Mouse (Mus musculus): ENCODE measurements at regions not wholly inside any gene's neighbourhood (a gene's known extent, or its start where the extent isn't known, plus 50 kb on each side); places are given as distances from the start of the nearest gene placed in this dataset.
"Not testable (repeated sequence)": the region's sequence is repeated elsewhere in the genome, so short reads cannot be mapped to it uniquely, and the experiment has no call there.

- H3K4me2 ChIP-seq: no peak overlapping the region
- H3K4me3 ChIP-seq (replicated peaks): no peak overlapping the region
- WGBS: 80% methylated on average over 5 of the region's 5 CpGs
- no peak overlapping the region for H3K9ac ChIP-seq (replicated peaks)
- H3K4me1 ChIP-seq: no peaks in the 10 kb centered on the region
- no peaks in the 10 kb centered on the region for H3K9me3 ChIP-seq (replicated peaks)
- H3K27ac ChIP-seq (replicated peaks): no peak overlapping the region
- H3K27me3 ChIP-seq (replicated peaks): no peaks in the 10 kb centered on the region
- no peaks in the 10 kb centered on the region for H3K36me3 ChIP-seq
- no peak for ATAC-seq (ENCODE audit: low FRiP score)
These were observed 227.4 kb downstream of the Scg2 start for GRCm38 (mm10) chr1:79212471-79212870.

DNA sequence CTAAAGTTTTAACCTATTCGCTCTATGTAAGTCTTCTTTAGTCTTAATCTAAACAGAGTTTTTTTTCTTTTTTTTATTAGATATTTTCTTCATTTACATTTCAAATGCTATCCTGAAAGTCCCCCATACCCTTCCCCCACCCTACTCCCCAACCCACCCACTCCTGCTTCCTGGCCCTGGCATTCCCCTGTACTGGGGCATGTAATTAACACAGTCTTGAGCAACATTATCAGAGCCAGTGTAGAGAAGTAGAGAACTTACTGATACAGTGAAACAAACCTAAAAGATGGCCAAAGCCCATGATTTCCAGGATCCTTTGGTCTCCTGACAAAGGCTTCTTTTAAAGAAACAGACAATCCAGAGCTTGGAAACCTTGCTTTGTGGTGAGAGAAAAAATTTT is 227.9 kb downstream of the Scg2 start:
- not testable (repeated sequence) for H3K4me3 ChIP-seq (replicated peaks); H3K4me2 ChIP-seq; H3K9me3 ChIP-seq (replicated peaks); H3K4me1 ChIP-seq; H3K27ac ChIP-seq (replicated peaks); ATAC-seq (ENCODE audit: low FRiP score); H3K27me3 ChIP-seq (replicated peaks); H3K36me3 ChIP-seq; H3K9ac ChIP-seq (replicated peaks)
- WGBS: 91% methylated on average over 1 of the region's 1 CpGs

- no peaks in the 10 kb centered on the region for H3K36me3 ChIP-seq
- 69% methylated on average over 1 of the region's 1 CpGs for WGBS
- ATAC-seq (ENCODE audit: low FRiP score): no peak
- no peaks in the 10 kb centered on the region for H3K4me1 ChIP-seq
- no peak overlapping the region for H3K9ac ChIP-seq (replicated peaks)
- H3K27me3 ChIP-seq (replicated peaks): no peaks in the 10 kb centered on the region
- H3K9me3 ChIP-seq (replicated peaks): no peaks in the 10 kb centered on the region
- H3K27ac ChIP-seq (replicated peaks): no peak overlapping the region
- no peak overlapping the region for H3K4me3 ChIP-seq (replicated peaks)
- H3K4me2 ChIP-seq: no peak overlapping the region
These were observed 232.7 kb downstream of the Scg2 start for GRCm38 (mm10) chr1:79207207-79207606.

- no peak for ATAC-seq (ENCODE audit: low FRiP score)
- no peaks in the 10 kb centered on the region for H3K36me3 ChIP-seq
- H3K4me2 ChIP-seq: no peak overlapping the region
- no peaks in the 10 kb centered on the region for H3K4me1 ChIP-seq
- H3K4me3 ChIP-seq (replicated peaks): no peak overlapping the region
- H3K9me3 ChIP-seq (replicated peaks): no peaks in the 10 kb centered on the region
- WGBS: 96% methylated on average over 3 of the region's 3 CpGs
- no peaks in the 10 kb centered on the region for H3K27me3 ChIP-seq (replicated peaks)
- H3K9ac ChIP-seq (replicated peaks): no peak overlapping the region
- no peak overlapping the region for H3K27ac ChIP-seq (replicated peaks)
These were observed 242.2 kb downstream of the Scg2 start for GRCm38 (mm10) chr1:79197682-79198081.

- H3K9me3 ChIP-seq (replicated peaks): no peaks in the 10 kb centered on the region
- H3K4me1 ChIP-seq: no peaks in the 10 kb centered on the region
- H3K9ac ChIP-seq (replicated peaks): no peak overlapping the region
- 88% methylated on average over 3 of the region's 3 CpGs for WGBS
- no peaks in the 10 kb centered on the region for H3K27me3 ChIP-seq (replicated peaks)
- no peaks in the 10 kb centered on the region for H3K36me3 ChIP-seq
- H3K4me3 ChIP-seq (replicated peaks): no peak overlapping the region
- no peak overlapping the region for H3K4me2 ChIP-seq
- no peak for ATAC-seq (ENCODE audit: low FRiP score)
- H3K27ac ChIP-seq (replicated peaks): no peak overlapping the region
These were observed 248.9 kb downstream of the Scg2 start for GRCm38 (mm10) chr1:79191031-79191430.

- Histone ChIP-seq H3K9ac (replicated peaks) (no peak overlapping the region), H3K27me3 (replicated peaks) (no peaks in the 10 kb centered on the region), H3K4me2 (no peak overlapping the region), H3K4me3 (replicated peaks) (no peak overlapping the region), H3K27ac (replicated peaks) (no peak overlapping the region), H3K4me1 (no peaks in the 10 kb centered on the region), H3K9me3 (replicated peaks) (no peaks in the 10 kb centered on the region), H3K36me3 (no peaks in the 10 kb centered on the region)
- WGBS: 94% methylated on average over 5 of the region's 5 CpGs
- ATAC-seq (ENCODE audit: low FRiP score): no peak
These were observed 256.1 kb downstream of the Scg2 start for GRCm38 (mm10) chr1:79183534-79184411.

GRCm38 (mm10) chr1:79144113-79144512 is 295.8 kb downstream of the Scg2 start:
- Histone ChIP-seq H3K4me1 (no peaks in the 10 kb centered on the region), H3K27me3 (replicated peaks) (no peaks in the 10 kb centered on the region), H3K9me3 (replicated peaks) (no peaks in the 10 kb centered on the region), H3K4me3 (replicated peaks) (no peak overlapping the region), H3K4me2 (no peak overlapping the region), H3K27ac (replicated peaks) (no peak overlapping the region), H3K9ac (replicated peaks) (no peak overlapping the region), H3K36me3 (no peaks in the 10 kb centered on the region)
- ATAC-seq (ENCODE audit: low FRiP score): no peak
- 95% methylated on average over 3 of the region's 3 CpGs for WGBS
